Mouse (Mus musculus) lung, postnatal 0 days (tissue): ENCODE data around the gene Slc2a1.

Source experiments
- CTCF ChIP-seq: IDR thresholded peaks from 2 replicates; pipeline ENCODE4 v1.5.1; 2016; ENCODE audit warnings: antibody characterized with exemption, mild to moderate bottlenecking
- EP300 ChIP-seq: IDR thresholded peaks from 2 replicates; pipeline ENCODE4 v1.6.1; 2016; ENCODE audit warnings: antibody characterized with exemption, mild to moderate bottlenecking, control low read depth

DNA sequence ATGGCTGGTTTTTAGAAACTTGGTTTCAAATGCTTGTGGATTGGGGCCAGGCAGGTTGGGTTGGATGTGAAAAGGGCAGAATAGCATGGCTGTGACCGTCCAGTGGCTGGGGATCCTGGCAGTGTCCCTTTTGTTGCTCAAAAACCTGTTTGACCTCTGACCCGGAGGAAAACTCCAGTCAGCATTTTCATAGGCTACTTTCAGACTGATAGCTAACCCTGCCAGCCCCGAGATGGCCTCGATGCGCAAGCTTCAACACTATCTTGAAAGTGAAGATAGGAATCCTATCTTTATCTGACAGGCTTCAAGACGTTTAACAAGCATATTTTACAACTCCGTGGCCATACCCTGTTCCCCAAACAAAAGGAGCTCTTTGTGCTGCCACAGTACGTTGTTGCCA is 28.8 kb downstream of the Slc2a1 start:
- TF ChIP-seq CTCF (no peak), EP300 (no peak)
